Mouse (Mus musculus) bone marrow macrophage, adult 2 months (primary cell): Measurements from ENCODE around the gene Pomgnt2.

Source experiments
- CTCF ChIP-seq: IDR thresholded peaks from 2 replicates; pipeline ENCODE4 v1.5.1; 2012; ENCODE audit warnings: low read depth, mild to moderate bottlenecking, low read length, moderate library complexity
- POLR2A ChIP-seq: IDR thresholded peaks from 2 replicates; pipeline ENCODE4 v1.6.1; 2012; ENCODE audit warnings: mild to moderate bottlenecking, low read depth, low read length, borderline replicate concordance

DNA sequence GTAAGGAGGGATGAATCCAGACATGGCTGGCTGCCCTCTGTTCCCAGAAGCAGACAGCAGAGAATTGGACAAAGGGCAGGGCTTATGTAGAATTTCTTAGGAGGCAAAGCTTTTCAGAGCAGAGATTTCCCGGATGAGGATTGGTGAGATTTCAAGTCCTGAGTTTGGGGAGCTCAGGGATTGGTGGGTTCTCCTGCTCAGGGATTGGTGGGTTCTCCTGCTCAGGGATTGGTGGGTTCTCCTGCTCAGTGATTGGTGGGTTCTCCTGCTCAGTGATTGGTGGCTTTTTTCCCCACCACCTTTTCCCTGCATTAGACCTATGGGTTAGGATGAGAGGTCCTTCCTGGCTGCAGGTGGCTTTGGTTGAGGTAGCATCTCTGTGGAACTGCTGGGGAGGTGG lies 60.0 kb downstream of the Pomgnt2 start:
- TF ChIP-seq POLR2A, result no peak
- TF ChIP-seq CTCF, result no peak
